Mouse (Mus musculus): Measurements from ENCODE around the gene Clpsl2.
A peak's percentile ranks its signal among the peaks of the same experiment; 100 is the strongest.

Gene Clpsl2

GRCm38 (mm10) chr17:28557772-28558171, 8.6 kb downstream of the Clpsl2 start:
- DNase-seq (ENCODE audit: low spot score in 2 of 2): no peak

GRCm38 (mm10) chr17:28560598-28560997, 11.4 kb downstream of the Clpsl2 start, which contains the start of gene Clps:
Clps (minus strand) TSS chr17:28560766.
- no peak for DNase-seq (ENCODE audit: low spot score in 2 of 2)

- no peak for DNase-seq (ENCODE audit: low spot score in 2 of 2)
These were observed 12.4 kb downstream of the Clpsl2 start for GRCm38 (mm10) chr17:28561613-28562012.

GRCm38 (mm10) chr17:28565181-28565580, 16.0 kb downstream of the Clpsl2 start:
- DNase-seq (ENCODE audit: low spot score in 2 of 2): no peak

GRCm38 (mm10) chr17:28567541-28567940, 18.3 kb downstream of the Clpsl2 start:
- DNase-seq (ENCODE audit: low spot score in 2 of 2): no peak

- no peak for DNase-seq (ENCODE audit: low spot score in 2 of 2)
These were observed 22.7 kb downstream of the Clpsl2 start for GRCm38 (mm10) chr17:28571868-28572267.

GRCm38 (mm10) chr17:28572521-28572920, 23.3 kb downstream of the Clpsl2 start:
- no peak for DNase-seq (ENCODE audit: low spot score in 2 of 2)

- no peak for DNase-seq (ENCODE audit: low spot score in 2 of 2)
These were observed 23.7 kb downstream of the Clpsl2 start for GRCm38 (mm10) chr17:28572941-28573340.

GRCm38 (mm10) chr17:28575244-28576125, 26.3 kb downstream of the Clpsl2 start, which contains the start of gene Lhfpl5:
Lhfpl5 (plus strand) TSS chr17:28575641.
- DNase-seq (ENCODE audit: low spot score in 2 of 2): no peak

- DNase-seq (ENCODE audit: low spot score in 2 of 2): no peak
These were observed 31.2 kb downstream of the Clpsl2 start for GRCm38 (mm10) chr17:28580396-28580795.

GRCm38 (mm10) chr17:28581056-28581455, 31.8 kb downstream of the Clpsl2 start:
- DNase-seq (ENCODE audit: low spot score in 2 of 2): no peak

- DNase-seq (ENCODE audit: low spot score in 2 of 2): no peak
These were observed 37.3 kb downstream of the Clpsl2 start for GRCm38 (mm10) chr17:28586509-28586908.

GRCm38 (mm10) chr17:28588591-28588990, 39.4 kb downstream of the Clpsl2 start:
- no peak for DNase-seq (ENCODE audit: low spot score in 2 of 2)

- DNase-seq (ENCODE audit: low spot score in 2 of 2): no peak
These were observed 41.4 kb downstream of the Clpsl2 start for GRCm38 (mm10) chr17:28590596-28590995.

- no peak for DNase-seq (ENCODE audit: low spot score in 2 of 2)
These were observed 42.3 kb downstream of the Clpsl2 start for GRCm38 (mm10) chr17:28591476-28591875.

- DNase-seq (ENCODE audit: low spot score in 2 of 2): peak; percentile 44 to 70
These were observed 43.8 kb downstream of the Clpsl2 start for GRCm38 (mm10) chr17:28592998-28593397.

GRCm38 (mm10) chr17:28593965-28594364, 44.8 kb downstream of the Clpsl2 start:
- no peak for DNase-seq (ENCODE audit: low spot score in 2 of 2)

- no peak for DNase-seq (ENCODE audit: low spot score in 2 of 2)
These were observed 51.6 kb downstream of the Clpsl2 start for GRCm38 (mm10) chr17:28600780-28601179.

GRCm38 (mm10) chr17:28601557-28602250, 52.5 kb downstream of the Clpsl2 start:
- no peak for DNase-seq (ENCODE audit: low spot score in 2 of 2)
